Comparison of ENCODE assay signal across 17 mouse cellular contexts in the genomic region with DNA sequence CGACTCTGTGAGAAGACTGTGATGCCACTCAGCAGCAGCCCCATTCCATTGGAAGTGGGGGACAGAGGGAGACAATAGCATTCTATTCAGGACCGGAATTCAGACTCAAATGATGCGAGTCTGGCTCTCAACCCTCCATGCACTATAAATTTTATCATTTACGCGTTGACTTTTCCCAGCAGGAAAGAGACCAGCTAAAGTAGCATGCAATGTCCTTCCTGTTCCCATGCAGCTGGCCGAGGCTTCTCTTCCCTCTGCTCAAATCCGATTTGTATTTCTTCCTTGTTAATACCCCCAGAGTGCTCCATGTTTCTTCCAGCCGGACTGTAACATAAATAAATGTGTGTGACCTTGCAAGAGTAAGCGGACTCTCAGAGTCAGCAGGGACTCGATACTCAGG.
"Had no signal": no experiment of that assay in that cellular context is flagged by ENCODE, and none has a peak within 500 bp of the region (broad histone marks: within the 10 kb centered on the region; RNA-seq: fewer than 3 reads in every experiment).

No protein-coding gene starts in this region.

- H3K4me3 ChIP-seq: layer of hippocampus, adult 2 months; liver, embryonic 15.5 days; midbrain, embryonic 10.5 days; myocyte; neural tube, embryonic 13.5 days had no signal

- ATAC-seq: hindbrain, embryonic 16.5 days; inflammation-experienced regulatory T-cells, adult 6 months; lung, postnatal 0 days had no signal

- DNase-seq: kidney, postnatal 36 days; lung, adult 2 months; lung, postnatal 36 days; midbrain, embryonic 14.5 days; right cerebral cortex, adult 18-20 months; right cerebral cortex, postnatal 25 days; thymus, adult 18-20 months; thymus, postnatal 14 days had no signal

- H3K27me3 ChIP-seq: liver, embryonic 15.5 days; neural tube, embryonic 13.5 days had no signal

- H3K36me3 ChIP-seq: liver, embryonic 15.5 days; midbrain, embryonic 10.5 days; neural tube, embryonic 13.5 days had no signal

- H3K9me3 ChIP-seq: liver, embryonic 15.5 days; midbrain, embryonic 10.5 days; neural tube, embryonic 13.5 days had no signal

- H3K27ac ChIP-seq: layer of hippocampus, adult 2 months; liver, embryonic 15.5 days; midbrain, embryonic 10.5 days; neural tube, embryonic 13.5 days had no signal

- H3K4me1 ChIP-seq: liver, embryonic 15.5 days; midbrain, embryonic 10.5 days had no signal

- H3K4me2 ChIP-seq: liver, embryonic 11.5 days; liver, embryonic 15.5 days; neural tube, embryonic 13.5 days had no signal

- H3K9ac ChIP-seq: liver, embryonic 15.5 days; neural tube, embryonic 13.5 days had no signal
